Mouse (Mus musculus) C2C12 (cell line): Measurements from ENCODE around the gene Adamts10. TPM values are rescaled to one million over a fixed set of nuclear protein-coding genes. Genes with fewer than 3 reads are reported as not detected.

ENCODE experiments used
- H3K27me3 ChIP-seq: one replicate; pipeline ENCODE4 v1.6.1; 2011; ENCODE audit not compliant: control insufficient read depth, insufficient read depth, insufficient read length
- H3K36me3 ChIP-seq: one replicate; pipeline ENCODE4 v1.6.1; 2011; ENCODE audit not compliant: control insufficient read depth, insufficient read depth
- H3K4me3 ChIP-seq: one replicate; pipeline ENCODE4 v1.5.1; 2011; ENCODE audit warnings: mild to moderate bottlenecking, control low read depth; ENCODE audit not compliant: poor library complexity, insufficient read depth, severe bottlenecking
- H3K79me2 ChIP-seq: one replicate; pipeline ENCODE4 v1.6.1; 2011; ENCODE audit not compliant: control insufficient read depth, insufficient read depth
- H3K79me3 ChIP-seq: one replicate; pipeline ENCODE4 v1.6.1; 2011; ENCODE audit warnings: low read depth, control low read depth
- H3ac ChIP-seq: one replicate; pipeline ENCODE3; 2011; ENCODE audit warnings: low read depth; ENCODE audit not compliant: control insufficient read depth, insufficient read length
- CEBPB ChIP-seq: IDR thresholded peaks from one replicate; pipeline ENCODE4 v1.6.1; 2011; ENCODE audit warnings: low read depth, mild to moderate bottlenecking, control low read depth, moderate library complexity
- CTCF ChIP-seq: IDR thresholded peaks from one replicate; pipeline ENCODE4 v1.5.1; 2011; ENCODE audit not compliant: control insufficient read depth, insufficient read depth, insufficient read length
- FOSL1 ChIP-seq: IDR thresholded peaks from one replicate; pipeline ENCODE4 v1.8.0; 2011; ENCODE audit warnings: mild to moderate bottlenecking, low read length; ENCODE audit not compliant: poor library complexity, insufficient read depth, severe bottlenecking
- MAX ChIP-seq: IDR thresholded peaks from one replicate; pipeline ENCODE4 v1.6.1; 2011; ENCODE audit warnings: mild to moderate bottlenecking, control low read depth
- MYOD1 ChIP-seq: IDR thresholded peaks from one replicate; pipeline ENCODE4 v1.6.1; 2011; ENCODE audit warnings: low read depth; ENCODE audit not compliant: control insufficient read depth, insufficient read length
- MYOG ChIP-seq: IDR thresholded peaks from one replicate; pipeline ENCODE4 v1.6.1; 2011; ENCODE audit not compliant: control insufficient read depth, insufficient read length; ENCODE audit errors: extremely low read depth
- USF1 ChIP-seq: IDR thresholded peaks from one replicate; pipeline ENCODE4 v1.6.1; 2011; ENCODE audit warnings: low read depth, mild to moderate bottlenecking, control low read depth, moderate library complexity
- long read RNA-seq, 2 experiments: library from polyadenylated mRNA; unstranded; transcript quantifications; one replicate each; pipeline ENCODE4 v2.0.0; 2019 to 2020
- polyA plus RNA-seq: library from polyadenylated mRNA; unstranded; fragments of >200 nt; fragmentation: generic; extraction: Trizol; gene quantifications from one replicate; pipeline ENCODE4 v1.2.1, GENCODE M21; 2012; ENCODE audit warnings: missing spikeins

The Adamts10 gene
- 6.2 TPM for polyA plus RNA-seq
- long read RNA-seq, experiment 1, full-length matches to known transcripts: 3 of 10 reads
- long read RNA-seq, experiment 1, partial matches to known transcripts: 2 of 10 reads
- long read RNA-seq, experiment 1, other reads (novel, unspliced or antisense): 5 of 10 reads
- long read RNA-seq, experiment 2, full-length matches to known transcripts: 9 of 22 reads
- long read RNA-seq, experiment 2, partial matches to known transcripts: 1 of 22 reads
- long read RNA-seq, experiment 2, other reads (novel, unspliced or antisense): 12 of 22 reads

- H3K36me3 ChIP-seq: no peaks in the 10 kb centered on the region
- no peak for TF ChIP-seq CEBPB
- TF ChIP-seq USF1: no peak
- TF ChIP-seq MYOG: no peak
- TF ChIP-seq MAX: no peak
- TF ChIP-seq FOSL1: no peak
- no peak for TF ChIP-seq CTCF
- no peak for TF ChIP-seq MYOD1
- peak within 1 kb of the TSS; percentile 52 for H3ac ChIP-seq
- no peaks in the 10 kb centered on the region for H3K79me3 ChIP-seq
- H3K79me2 ChIP-seq: peaks cover 27% of the 10 kb centered on the region
- H3K4me3 ChIP-seq: peak within 1 kb of the TSS; percentile 61
- no peaks in the 10 kb centered on the region for H3K27me3 ChIP-seq
These were observed at the start of gene Adamts10 for GRCm38 (mm10) chr17:33523918-33524755. Gene Adamts10, plus strand, starts transcription at chr17:33524204.

GRCm38 (mm10) chr17:33484020-33484419, 40.0 kb upstream of the Adamts10 start:
- Histone ChIP-seq H3ac (no peak overlapping the region), H3K36me3 (no peaks in the 10 kb centered on the region), H3K27me3 (peaks cover 4% of the 10 kb centered on the region), H3K4me3 (no peak overlapping the region), H3K79me2 (no peaks in the 10 kb centered on the region), H3K79me3 (no peaks in the 10 kb centered on the region)
- no peak for TF ChIP-seq MYOG

GRCm38 (mm10) chr17:33487211-33487610, 36.8 kb upstream of the Adamts10 start:
- Histone ChIP-seq H3K4me3 (no peak overlapping the region), H3K36me3 (no peaks in the 10 kb centered on the region), H3K79me3 (no peaks in the 10 kb centered on the region), H3K27me3 (peaks cover 2% of the 10 kb centered on the region), H3K79me2 (no peaks in the 10 kb centered on the region), H3ac (no peak overlapping the region)
- no peak for TF ChIP-seq CTCF
- TF ChIP-seq USF1: no peak
- no peak for TF ChIP-seq MYOD1
- TF ChIP-seq FOSL1: no peak

- no peaks in the 10 kb centered on the region for H3K79me2 ChIP-seq
- H3K4me3 ChIP-seq: no peak overlapping the region
- H3ac ChIP-seq: no peak overlapping the region
- TF ChIP-seq CEBPB (no peak), CTCF (no peak), USF1 (no peak), MYOG (no peak), FOSL1 (no peak), MYOD1 (no peak), MAX (no peak)
- no peaks in the 10 kb centered on the region for H3K27me3 ChIP-seq
- no peaks in the 10 kb centered on the region for H3K36me3 ChIP-seq
- no peaks in the 10 kb centered on the region for H3K79me3 ChIP-seq
These were observed 36.4 kb upstream of the Adamts10 start for GRCm38 (mm10) chr17:33487652-33488051.

- TF ChIP-seq MAX: no peak
- no peak for TF ChIP-seq MYOG
- no peak for TF ChIP-seq FOSL1
- no peak for TF ChIP-seq CTCF
- no peak for TF ChIP-seq MYOD1
- TF ChIP-seq USF1: no peak
- no peak for TF ChIP-seq CEBPB
- no peaks in the 10 kb centered on the region for H3K79me2 ChIP-seq
- H3ac ChIP-seq: no peak overlapping the region
- no peaks in the 10 kb centered on the region for H3K79me3 ChIP-seq
- no peaks in the 10 kb centered on the region for H3K27me3 ChIP-seq
- no peak overlapping the region for H3K4me3 ChIP-seq
- no peaks in the 10 kb centered on the region for H3K36me3 ChIP-seq
These were observed 32.6 kb upstream of the Adamts10 start for GRCm38 (mm10) chr17:33491371-33491770.
